Mouse (Mus musculus): ENCODE measurements around the gene Ubl5.

GRCm38 (mm10) chr9:20611976-20612375, 30.7 kb upstream of the Ubl5 start:
- TF ChIP-seq CTCF (IDR thresholded peaks at IDR 0.05) (no peak), EP300 (IDR thresholded peaks at IDR 0.05; ENCODE audit: insufficient read depth, low read depth, low read length) (no peak)
